Mouse (Mus musculus): ENCODE measurements at regions not wholly inside any gene's neighbourhood (a gene's known extent, or its start where the extent isn't known, plus 50 kb on each side); places are given as distances from the start of the nearest gene placed in this dataset.
A peak's percentile ranks its signal among the peaks of the same experiment; 100 is the strongest.

DNA sequence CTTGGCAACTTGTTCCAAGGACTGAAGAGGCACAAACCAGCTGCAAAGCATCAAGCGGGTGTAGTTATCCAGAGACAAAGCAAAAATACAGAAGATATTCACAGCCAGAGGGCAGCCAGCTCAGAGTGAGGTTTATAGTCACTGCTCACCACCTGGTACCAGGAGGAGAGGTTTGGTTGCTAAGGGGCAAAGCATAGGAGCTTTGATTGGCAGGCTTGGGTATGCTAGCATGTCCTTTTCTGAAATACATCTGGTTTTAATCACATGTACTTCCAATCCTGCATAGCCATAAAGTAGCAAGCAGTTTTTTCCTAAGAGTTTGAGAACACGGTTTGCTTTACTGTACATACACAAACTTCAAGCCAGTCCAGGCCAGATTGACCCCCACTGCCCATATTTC lies 349.4 kb downstream of the Matn1 start:
- no peak for DNase-seq (ENCODE audit: low spot score)

DNA sequence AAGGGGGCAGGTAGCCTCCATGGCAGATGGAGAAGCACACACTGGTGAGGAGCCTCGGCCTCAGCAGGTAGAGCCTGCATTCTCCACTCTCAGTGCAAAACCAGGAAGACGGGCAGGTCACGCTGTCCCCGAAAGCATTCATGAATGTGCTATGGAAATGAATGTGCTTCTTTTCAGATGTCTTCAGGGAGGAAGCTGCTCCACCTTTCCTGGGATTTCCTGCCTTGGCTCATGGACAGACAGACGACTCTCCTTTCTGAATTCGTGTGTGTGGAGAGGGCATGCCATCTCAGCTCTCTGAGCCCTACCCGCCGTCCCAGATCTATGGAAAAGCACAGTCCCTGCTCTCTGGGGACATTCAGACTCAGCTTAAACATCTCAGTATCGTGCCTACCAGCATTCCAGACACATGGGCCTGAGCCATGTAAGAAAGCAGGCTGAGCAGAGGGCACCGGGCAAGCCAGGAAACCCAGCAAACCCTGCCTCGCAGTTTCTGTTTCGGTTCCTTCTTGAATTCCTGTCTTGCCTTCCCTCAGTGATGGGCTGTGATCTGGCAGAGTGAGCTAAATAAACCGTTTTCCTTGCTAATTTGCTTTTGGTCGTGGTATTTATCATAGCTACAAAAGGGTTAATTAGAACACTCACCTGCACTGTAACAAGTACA lies 354.0 kb downstream of the Matn1 start:
- DNase-seq (ENCODE audit: low spot score), result no peak

DNA sequence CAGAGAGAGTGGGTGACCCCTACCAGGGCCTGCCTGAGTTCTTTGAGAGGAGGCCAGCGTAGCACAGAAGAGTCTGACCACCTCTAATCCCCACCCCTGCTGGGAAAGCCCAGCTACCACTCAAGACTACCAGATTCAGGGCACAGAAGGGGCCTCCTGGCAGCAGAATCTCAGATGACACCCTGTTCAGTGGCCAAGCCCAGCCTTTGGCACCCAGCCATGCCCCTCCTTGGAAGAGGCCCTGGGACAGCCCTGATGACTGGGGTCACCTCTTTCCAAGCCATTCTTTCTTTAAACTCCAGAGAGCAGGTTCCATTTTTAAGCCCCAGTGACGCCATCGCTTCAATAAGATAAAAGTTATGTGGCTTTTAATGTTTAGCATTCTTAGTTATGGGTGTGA lies 359.8 kb downstream of the Matn1 start:
- no peak for DNase-seq (ENCODE audit: low spot score)

DNA sequence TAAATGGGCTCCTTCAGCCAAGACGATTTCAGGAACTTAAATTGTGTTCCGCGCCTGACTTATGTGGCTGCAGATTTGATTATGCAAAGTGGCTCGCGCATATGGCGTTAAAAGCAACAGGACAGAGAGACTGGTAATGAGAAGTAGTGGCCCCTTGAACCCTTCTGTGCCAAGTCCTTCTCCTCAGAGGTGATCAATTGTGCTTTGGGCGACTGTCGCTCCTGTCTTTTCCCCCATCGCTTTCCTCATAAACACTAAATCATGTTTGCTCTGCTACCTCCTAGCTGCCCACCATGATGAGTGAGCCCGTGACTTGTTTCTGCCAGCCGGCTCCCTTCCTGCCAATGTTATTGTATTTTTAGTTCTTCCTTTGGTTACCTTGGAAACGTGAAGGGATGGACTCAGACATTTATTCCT lies 360.2 kb downstream of the Matn1 start:
- no peak for DNase-seq (ENCODE audit: low spot score)

DNA sequence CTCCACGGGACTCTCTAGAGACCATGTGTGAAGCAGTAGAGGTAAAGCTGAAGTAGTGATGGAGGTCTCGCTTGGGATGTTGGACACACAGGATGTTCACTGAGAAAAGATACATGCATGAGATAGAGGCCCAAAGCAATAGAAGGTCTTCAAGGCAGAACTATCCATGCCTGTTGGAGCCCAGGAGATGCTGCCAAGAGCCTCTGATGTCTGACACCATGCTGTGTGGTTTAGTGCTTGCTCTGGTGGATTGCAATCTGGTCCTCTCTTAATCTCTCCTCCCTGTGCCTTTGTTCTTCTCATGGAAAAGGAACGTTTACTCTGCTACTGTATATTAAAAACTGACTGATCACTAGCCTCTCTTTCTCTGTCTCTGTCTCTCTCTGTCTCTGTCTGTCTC lies 370.0 kb downstream of the Matn1 start:
- no peak for DNase-seq (ENCODE audit: low spot score)

DNA sequence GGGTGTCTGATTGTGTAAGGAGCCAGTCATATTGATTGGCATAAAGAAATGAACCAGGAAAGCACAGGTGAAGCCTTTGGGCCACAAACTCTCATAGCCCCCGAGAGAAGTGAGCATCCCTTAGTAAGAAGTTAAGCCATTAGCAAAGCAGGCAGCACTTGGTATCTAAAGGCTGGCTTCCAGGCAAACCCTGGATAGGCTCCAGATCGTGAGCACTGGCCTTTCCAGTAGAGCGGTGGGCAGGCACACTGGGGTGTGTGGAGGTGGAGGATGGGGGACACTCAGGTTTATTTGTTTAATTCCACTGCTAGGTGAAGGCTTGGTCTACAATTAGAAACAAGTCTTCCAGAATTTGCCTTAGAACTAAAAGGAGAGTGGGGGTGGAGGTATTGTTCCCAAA lies 371.9 kb downstream of the Matn1 start:
- no peak for DNase-seq (ENCODE audit: low spot score)

DNA sequence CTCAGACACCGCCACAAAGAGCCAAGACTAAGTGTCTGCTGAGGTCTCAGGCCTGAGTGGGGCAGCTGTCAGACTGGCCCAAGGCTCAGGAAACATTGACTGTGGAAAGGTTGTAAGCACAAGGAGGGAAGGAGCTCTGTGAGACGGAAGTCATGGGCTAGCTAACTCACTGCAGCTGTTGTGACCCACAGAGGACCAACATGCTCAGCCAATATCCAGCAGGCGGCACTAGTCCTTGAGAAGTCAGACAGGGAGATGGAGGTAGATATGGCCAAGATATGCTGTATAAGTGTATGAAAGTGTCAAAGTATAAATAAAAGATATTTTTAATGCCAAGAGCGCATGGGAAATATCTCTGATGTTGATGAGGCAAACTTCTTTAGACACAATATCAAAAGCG lies 378.1 kb downstream of the Matn1 start:
- DNase-seq (ENCODE audit: low spot score), result no peak

DNA sequence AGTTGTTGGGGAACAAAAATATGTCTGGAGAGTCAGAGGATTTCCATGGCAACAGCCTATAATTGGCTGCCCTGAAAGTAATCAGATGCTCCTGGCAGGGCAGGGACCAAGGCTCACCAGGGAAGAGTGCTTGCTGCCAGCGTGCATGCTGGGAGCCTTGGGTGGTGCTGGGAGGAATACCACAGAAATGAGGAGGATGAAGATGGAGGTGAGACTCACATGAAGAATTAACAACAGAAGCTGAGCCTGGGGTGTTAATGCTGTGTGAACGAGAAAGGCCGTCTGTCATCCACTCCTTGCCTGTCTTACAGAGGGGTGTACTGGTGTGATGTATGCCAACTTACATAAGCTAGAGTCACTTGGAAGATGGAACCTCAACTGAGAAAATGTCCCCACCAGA lies 380.3 kb downstream of the Matn1 start:
- DNase-seq (ENCODE audit: low spot score), result no peak

DNA sequence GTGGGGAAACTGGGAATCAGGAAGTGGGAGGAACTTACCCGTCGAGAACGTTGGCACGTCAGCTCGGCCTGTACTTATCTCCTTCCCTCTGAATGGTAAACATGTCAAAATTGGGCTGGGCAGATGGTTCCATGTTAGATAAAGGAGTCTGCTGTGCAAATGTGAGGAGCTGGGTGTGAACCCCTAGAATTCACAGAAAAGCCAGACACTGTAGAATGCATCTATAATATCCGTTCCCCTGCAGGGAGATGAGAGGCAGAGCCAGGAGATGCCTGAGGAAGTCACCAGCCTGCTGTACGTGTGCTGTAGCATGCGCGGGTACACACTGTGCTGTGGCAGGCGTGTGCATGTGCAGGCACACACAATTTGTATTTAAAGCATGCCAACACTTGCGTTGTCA lies 381.0 kb downstream of the Matn1 start:
- DNase-seq (ENCODE audit: low spot score), result no peak

DNA sequence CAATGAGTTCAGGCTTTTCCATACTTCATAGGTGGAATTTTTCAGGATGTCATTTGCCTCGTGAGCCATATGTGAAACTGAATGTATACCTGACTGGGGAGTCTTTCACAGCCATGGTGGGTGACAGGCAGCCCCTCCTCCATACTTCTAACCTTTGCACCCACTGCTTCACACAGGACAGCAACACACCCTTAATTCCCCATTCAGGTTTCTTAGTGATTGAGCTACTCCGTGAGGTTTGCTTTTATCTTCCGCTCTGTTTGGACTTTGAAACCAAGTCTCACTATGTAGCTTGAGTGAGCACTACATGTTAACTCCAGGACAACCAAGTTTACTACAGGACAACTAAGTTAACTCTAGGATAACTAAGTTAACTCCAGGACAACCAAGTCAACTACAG lies 381.4 kb downstream of the Matn1 start:
- no peak for DNase-seq (ENCODE audit: low spot score)

DNA sequence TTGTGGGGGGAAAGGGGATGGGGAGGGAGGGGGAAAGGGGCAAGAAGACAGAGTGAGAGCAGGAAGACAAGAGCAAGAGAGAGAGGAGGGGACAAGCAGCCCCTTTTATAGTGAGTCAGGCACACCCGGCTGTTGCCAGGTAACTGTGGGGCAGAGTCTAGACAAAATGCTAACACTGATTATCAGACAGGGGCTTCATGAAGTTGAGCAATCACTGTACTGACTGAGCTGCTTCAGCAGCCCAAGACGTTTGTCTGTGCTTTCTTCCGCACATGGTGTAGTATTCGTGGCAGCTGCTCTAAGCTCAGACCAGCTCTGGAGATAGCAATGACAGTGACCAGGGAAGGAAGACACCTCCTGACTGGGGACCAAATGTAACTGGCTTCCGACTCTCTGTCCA lies 385.2 kb downstream of the Matn1 start:
- DNase-seq (ENCODE audit: low spot score), result no peak

DNA sequence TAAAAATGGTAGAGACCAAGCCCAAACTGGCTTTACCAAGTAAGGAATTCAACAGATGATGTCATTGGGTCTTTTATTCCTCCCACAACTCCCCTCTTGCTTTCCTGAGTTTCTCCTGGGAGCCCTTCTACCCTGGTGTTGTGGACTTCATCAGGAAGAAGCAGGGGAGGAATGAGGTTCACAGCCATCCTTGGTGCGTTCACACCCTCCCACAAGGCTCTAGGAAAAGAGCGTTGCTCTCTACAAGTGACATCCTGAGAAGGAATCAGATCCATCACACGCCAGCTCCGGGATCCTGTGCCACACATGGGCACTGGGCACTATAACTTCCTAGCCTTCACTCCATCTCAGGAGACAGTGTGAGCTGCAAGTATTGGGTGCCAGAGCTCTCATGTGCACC lies 387.5 kb downstream of the Matn1 start:
- DNase-seq (ENCODE audit: low spot score), result no peak

DNA sequence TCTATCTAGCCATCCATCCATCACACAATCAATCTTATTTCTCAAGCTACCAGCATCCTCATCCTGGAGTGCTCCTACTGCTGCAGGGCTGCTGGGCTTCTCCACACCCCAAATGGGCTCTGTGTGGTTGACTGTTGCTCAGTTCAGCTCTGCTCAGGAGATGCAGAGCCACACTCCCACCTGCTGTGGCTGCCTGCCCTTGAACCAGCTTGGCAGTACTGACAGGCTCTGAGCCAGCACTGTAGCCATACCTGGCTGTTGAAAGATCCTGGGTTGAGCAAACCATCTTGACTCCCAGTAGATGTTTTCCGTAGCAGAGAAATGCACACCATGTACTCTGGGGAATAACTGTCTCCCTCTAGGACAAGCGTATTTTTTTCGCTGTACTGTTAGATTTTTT lies 392.6 kb downstream of the Matn1 start:
- no peak for DNase-seq (ENCODE audit: low spot score)

DNA sequence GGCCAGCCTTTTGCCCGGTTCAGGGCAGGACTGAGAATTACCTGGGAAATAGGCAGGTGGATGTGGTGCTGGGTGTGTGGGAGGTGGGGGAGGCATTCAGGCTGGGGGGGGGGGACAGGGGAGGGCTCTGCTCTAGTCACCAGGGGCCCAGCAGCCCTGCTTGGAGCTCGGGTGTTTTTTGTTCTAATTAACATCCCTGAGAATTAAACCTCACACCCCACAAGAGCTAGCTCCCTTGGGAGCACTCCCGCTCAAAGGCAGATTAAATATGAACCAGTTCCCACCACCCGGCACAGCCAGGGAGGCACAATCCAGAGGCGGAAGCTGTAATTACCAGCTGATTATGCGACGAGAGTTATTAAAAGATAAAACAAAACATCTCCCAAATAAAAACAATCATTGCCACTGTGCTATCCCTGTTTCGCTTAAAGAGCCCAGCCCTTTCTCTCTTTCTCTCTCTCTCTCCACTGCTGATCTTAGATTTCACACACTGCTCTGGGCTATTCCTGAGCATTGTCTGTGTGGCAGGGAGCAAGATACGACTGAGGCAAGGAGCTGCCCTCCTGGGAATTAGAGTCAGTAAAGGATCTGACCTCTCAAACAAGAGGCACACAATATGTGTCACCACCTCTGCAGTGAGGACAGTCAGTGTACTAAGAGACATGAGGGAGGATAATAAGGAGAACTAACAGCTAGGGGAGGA lies 397.0 kb downstream of the Matn1 start:
- DNase-seq (ENCODE audit: low spot score), result no peak

DNA sequence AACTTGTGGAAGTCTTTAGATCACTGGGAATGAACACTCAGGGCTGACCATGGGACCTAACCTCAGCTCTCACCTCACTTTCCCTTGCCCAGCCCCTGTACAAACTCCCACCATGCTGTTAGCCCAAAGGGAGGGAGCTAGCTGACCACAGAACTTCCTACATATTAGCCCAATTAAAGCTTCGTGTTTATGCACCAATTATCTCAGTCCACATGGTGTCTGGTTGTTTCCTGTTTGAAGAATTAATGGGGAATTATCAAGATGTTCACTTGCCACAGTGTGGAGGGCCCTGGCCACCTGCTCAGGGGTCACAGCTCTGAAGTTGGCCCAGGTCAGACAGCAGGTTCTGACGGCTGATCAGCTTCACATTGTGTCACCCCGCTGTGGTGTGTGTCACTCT lies 402.5 kb downstream of the Matn1 start:
- no peak for DNase-seq (ENCODE audit: low spot score)

DNA sequence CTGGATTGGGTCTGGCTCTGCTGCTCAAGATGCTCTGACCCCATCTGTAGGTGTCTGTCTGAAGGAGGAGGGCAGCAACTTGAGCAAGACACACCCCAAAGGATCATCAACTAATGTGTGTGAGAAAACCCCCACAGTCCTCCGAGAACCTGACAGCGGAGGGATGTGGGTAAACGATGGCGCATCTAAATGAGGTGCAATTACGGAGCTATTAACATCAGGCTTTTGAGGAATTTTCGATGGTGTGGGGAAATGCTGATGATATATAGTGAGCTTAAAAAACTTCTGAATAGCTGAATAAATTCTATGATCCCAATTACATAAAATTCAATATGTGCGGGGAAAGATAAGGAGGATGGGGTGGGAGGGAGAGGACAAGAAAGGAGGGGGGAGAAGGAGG lies 406.1 kb downstream of the Matn1 start:
- DNase-seq (ENCODE audit: low spot score), result no peak

DNA sequence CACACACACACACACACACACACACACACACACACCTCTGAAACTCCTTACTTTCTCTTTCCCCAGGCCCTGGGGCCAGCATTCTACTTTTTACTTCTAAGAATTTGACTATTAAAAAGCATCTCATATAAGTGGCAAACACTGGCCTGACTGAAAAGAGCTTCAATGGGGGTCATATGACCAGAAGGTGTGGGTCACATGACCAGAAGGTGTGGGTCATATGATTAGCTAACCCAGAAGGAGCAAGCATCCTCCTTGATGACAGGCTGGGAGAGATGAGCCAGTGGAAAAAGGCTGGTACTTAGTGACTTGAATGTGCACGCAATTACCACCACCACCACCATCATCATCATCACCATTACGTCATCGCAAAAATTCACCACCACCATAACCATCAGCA lies 410.7 kb downstream of the Matn1 start:
- DNase-seq (ENCODE audit: low spot score), result no peak

DNA sequence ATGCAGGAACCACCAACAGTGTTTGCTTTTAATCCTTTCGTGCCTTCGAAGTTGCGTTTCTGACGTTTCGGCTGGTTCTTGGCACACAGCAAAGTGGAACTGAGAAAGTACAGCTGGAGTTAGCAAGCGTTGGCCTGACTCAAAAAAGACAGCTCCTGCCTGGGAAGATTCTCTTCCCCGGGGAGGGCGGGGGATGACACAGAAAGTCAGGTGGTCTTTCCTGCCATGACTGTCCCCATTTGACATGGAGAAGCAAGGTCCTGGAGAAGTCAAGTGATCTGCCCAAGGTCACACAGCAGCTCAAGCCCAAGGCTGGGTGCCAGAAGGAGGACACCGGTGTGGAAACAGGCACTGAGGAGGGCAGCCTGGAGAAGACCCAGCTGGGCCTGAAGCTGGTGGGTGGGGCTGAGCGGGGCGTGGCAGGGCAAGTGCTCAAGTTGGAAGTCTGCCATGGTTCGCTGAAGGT lies 411.4 kb downstream of the Matn1 start:
- DNase-seq (ENCODE audit: low spot score), result peak; percentile 28

DNA sequence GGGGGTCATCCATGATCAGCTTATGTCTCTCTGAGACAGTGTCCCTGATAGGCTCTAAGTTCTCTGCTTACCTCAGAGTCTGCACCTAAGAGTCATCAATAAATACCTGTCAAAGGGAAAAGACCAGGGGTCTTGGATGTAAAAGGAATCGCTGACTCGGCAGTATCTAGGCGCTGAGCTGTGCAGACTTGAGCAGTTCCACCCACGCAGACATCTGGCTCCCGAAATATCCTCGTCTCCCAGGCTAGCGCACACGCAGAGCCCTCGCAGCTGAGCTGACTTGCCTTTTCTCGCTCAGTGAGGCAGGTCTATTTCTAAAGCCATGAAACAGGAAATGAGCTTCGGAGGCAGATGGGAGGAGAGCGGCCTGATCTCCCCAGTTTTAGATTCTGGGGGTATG lies 412.1 kb downstream of the Matn1 start:
- DNase-seq (ENCODE audit: low spot score), result no peak

DNA sequence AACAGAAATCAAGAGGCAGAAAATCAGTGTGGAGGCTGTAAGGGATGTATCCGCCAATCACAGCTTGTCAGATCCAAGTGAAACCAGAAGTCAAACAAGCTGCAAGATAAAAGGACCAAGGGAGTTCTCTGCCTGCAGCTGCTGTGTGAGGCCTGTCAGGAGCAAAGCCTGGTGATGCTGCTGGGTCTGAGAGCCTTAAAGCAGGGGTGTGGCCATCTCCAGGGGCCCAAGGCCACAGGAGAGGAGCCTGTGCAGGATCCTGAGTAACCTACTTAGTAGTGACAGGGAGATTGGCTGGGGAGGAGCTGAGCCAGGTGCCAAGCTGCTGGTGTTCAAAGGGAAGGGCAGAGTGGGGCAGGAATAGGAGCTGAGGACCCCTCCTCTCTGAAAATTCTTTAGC lies 418.8 kb downstream of the Matn1 start:
- DNase-seq (ENCODE audit: low spot score), result no peak

DNA sequence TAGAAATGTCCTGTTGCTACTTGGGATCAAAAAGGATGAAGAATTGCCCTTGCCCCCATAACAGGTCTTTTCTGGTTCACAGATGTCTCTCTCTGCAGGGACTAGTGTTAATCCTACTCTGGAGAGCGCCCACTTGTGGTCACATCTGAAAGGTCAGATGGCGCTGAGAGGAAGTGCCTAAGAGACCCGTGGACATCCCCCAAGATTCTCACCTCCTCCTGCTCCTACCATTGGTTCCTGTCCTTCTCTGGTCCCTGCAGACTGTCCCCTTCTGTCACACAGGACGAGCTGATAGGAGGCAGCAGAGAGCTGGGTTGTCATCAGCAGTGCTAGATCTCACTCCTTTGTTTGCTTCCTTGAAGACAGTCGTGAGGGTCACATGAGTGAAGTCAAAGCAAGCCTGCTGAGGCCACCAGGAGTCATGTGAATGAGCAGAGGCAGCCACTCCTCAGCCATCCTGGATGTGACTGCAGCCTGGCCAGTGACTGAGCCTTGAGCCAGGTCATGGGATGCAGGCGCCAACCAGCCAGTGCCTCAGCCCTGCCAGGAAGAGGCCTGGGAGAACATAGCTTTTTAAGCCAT lies 420.6 kb downstream of the Matn1 start:
- DNase-seq (ENCODE audit: low spot score), result no peak

DNA sequence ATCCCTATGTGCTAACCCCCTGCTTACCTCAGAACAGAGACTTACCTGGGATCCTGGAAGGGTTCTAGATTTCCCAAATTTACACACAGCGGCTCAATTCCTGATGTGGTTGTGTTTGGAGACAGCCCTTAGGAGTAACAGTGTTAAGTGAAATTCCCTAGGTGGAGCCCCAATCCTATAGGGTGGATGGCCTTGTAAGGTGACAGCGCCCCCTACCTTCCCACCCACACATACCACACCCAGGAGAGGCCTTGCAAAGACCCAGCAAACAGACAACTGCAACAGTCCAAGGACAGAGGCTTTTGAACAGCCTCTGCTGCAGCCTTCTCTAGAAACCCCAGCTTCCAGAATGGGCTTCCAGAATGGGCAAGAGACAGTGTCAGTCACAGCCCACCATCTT lies 421.8 kb downstream of the Matn1 start:
- DNase-seq (ENCODE audit: low spot score), result no peak

DNA sequence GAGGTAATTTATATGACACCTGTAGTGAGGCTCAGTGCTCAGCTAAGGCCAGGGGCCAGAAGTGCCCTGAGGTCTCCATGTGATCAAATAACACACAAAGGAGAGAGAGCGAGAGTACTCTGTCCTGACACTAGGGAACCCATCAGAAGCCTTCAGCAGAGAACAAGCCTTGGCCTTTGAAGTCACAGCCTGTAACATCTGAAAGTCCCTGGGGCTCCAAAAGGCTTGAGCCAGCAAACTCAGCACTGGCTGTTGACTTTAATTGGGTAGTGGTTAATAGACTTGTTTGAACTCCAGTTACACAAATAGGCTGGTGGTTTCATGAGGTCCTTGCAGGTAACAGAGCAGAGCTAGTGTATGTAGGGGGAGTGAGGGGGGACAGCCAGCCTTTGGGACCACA lies 422.5 kb downstream of the Matn1 start:
- DNase-seq (ENCODE audit: low spot score), result no peak

DNA sequence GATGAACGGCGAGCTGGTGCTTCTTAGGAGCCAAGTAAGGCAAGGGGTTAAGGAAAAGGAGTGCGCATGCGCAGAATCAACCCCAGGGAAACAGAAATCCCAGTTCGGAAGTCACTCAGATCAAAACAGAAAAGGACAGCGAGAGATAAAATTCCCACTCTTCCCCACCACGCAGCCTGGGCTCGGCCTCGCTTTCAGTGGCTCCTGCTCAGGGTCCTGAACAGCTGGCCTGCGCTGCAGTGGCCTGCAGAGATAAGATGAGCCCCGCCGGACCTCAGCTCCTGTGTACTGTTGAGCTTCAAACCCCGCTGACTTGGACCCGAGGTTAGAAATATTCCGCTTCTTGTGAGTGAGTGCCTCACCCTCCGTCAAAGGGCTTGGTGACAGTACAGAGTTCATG lies 428.3 kb downstream of the Matn1 start:
- DNase-seq (ENCODE audit: low spot score), result no peak
